Mouse (Mus musculus) activated CD4-positive, CD25-positive, alpha-beta regulatory T cell, adult 4 months (primary cell): Measurements from ENCODE around the gene Zfp628. TPM values are rescaled to one million over a fixed set of nuclear protein-coding genes. Genes with fewer than 3 reads are reported as not detected.

Experiments used
- ATAC-seq: one replicate; pipeline ENCODE4 v1.8.0; 2017
- polyA plus RNA-seq, 2 experiments: library from polyadenylated mRNA; unstranded; fragments of 100-300 nt; shearing (Covaris generic); gene quantifications; one replicate each; pipeline ENCODE4 v1.2.1; 2017

The Zfp628 gene
- polyA plus RNA-seq, 2 experiments from 2014 or later, result 1.9 TPM

DNA sequence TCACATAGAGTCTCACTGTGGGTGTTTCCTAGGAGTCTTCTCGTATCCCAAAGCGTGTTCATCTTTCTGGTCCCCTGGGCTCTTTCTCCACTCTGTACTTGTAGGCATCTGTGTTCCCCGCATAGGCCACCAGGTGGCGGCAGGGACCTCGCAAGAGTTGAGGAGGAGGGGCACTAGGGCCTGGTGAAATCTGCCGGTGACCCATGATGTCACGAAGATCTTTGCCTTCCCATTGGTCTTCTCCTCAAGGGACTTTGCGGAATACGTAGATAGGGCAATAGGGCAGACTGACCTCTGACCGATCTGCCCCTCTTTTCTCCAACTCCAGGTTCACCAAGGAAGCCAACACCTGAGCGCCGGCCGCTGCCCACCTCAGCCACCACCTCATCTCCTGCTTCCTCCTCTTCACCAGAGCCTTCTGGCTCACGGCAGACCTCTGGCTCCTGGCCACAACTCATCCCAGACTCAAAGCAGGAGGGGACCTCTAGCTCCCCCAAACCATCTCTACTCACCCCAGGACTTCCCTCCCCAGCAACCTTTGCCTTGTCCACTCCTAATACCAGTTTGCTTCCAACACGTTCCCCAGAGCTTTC is 28.3 kb downstream of the Zfp628 start:
- peak; percentile 90 for ATAC-seq

DNA sequence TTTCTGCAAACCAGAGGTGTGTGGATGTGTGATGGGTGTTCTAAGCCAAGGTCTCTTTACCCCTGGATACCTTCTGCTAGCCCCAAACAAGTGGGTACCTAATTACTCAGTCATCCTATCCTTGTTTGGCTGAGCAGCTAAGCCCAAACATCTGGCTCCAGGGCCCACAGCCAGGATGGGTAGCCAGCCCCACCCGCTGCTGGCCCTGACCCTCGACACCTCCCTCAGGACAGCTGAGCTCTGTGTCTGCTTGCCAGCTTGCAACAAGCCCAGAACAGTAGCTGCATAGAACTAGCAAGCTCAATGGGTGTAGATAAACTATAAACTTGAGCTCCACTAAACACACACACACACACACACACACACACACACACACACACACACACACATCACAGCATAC is 32.8 kb downstream of the Zfp628 start:
- no peak for ATAC-seq

GRCm38 (mm10) chr7:4948386-4948785 is 33.4 kb downstream of the Zfp628 start:
- peak; percentile 72 for ATAC-seq

- ATAC-seq, result no peak
Observed at GRCm38 (mm10) chr7:4950561-4951342, 35.7 kb downstream of the Zfp628 start.

GRCm38 (mm10) chr7:4953815-4954445 is 38.9 kb downstream of the Zfp628 start:
- no peak for ATAC-seq

GRCm38 (mm10) chr7:4957361-4957760 is 42.3 kb downstream of the Zfp628 start:
- ATAC-seq, result no peak

DNA sequence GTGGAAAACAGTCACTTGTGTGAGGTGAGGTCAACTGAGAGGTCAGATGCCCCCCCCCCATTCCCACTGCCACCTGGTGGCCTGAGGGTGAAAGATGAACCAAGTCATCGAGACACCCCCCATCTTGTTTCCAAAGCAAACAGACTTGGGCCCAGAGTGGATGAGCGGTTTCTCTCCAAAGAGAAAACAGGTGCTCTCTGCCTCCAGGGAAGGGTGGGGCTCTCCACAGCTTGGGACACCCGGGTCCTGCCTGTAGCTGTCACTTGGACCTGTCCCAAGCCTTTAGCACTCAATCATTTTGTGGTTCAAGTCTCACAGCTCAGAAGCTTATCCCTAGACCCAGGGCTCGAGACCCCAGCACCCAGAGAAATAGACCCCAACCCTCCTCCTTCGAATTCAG is 48.5 kb downstream of the Zfp628 start:
- no peak for ATAC-seq

- ATAC-seq, result peak; percentile 87
Observed at GRCm38 (mm10) chr7:4964272-4964671, 49.3 kb downstream of the Zfp628 start, which contains the start of gene Sbk2. Sbk2 (minus strand) TSS chr7:4964406.

DNA sequence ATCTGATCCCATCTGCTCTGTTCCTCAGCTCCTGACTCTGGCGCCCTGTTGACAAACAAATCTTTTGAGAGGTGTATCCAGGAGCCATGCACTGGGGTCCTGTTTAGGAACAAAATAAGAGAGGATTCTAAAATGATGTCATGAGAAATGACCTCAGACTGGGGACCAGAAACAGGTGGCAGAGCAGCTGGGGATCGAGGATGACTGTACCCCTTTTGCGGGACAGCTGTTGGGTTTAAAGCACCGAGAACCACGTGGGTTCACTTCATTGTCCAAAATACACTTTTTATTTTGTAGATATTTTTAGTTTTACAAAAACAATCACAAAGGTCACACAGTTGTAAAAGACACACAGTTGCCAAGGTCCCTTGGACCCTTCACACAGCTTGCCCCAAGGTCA is 50.0 kb downstream of the Zfp628 start:
- no peak for ATAC-seq

GRCm38 (mm10) chr7:4971068-4971467 is 56.1 kb downstream of the Zfp628 start, which contains the start of gene Sbk3:
Sbk3 (minus strand) TSS chr7:4971168.
- no peak for ATAC-seq

Other genes with a start within 250 kb of the Zfp628 start
- gene Hspbp1, start 230.1 kb upstream of the Zfp628 start, polyA plus RNA-seq, result 10 to 100 TPM; 38.9 to 60.9 TPM
- gene Brsk1, start 224.6 kb upstream of the Zfp628 start, polyA plus RNA-seq, result not detected
- not detected for gene Tmem150b, start 190.0 kb upstream of the Zfp628 start, polyA plus RNA-seq
- gene Kmt5c, start 175.1 kb upstream of the Zfp628 start, polyA plus RNA-seq, result 10 to 100 TPM; 19.7 to 28.9 TPM
- 1 to 10 TPM; 2.1 to 4.5 TPM for gene Cox6b2, start 162.1 kb upstream of the Zfp628 start, polyA plus RNA-seq
- gene Fam71e2, start 143.9 kb upstream of the Zfp628 start, polyA plus RNA-seq, result not detected
- gene Il11, start 132.4 kb upstream of the Zfp628 start, polyA plus RNA-seq, result not detected
- not detected for gene Tmem190, start 132.3 kb upstream of the Zfp628 start, polyA plus RNA-seq
- 1 to 10 TPM in 1 of 2 experiments, not detected in 1; 1.2 TPM for gene Tmem238, start 125.6 kb upstream of the Zfp628 start, polyA plus RNA-seq
- gene Rpl28, start 122.3 kb upstream of the Zfp628 start, polyA plus RNA-seq, result 100 to 1,000 TPM; 460 to 740 TPM
- gene Ube2s, start 102.6 kb upstream of the Zfp628 start, polyA plus RNA-seq, result 10 to 100 TPM; 39.3 to 43.6 TPM
- gene Shisa7, start 70.5 kb upstream of the Zfp628 start, polyA plus RNA-seq, result under 1 TPM in 1 of 2 experiments, not detected in 1; 0.09 TPM
- gene Isoc2b, start 45.0 kb upstream of the Zfp628 start, polyA plus RNA-seq, result 10 to 100 TPM; 34.4 to 50.2 TPM
- gene Isoc2a, start 38.1 kb upstream of the Zfp628 start, polyA plus RNA-seq, result under 1 TPM; 0.20 to 0.69 TPM
- not detected for gene Gm36210, start 8.7 kb upstream of the Zfp628 start, polyA plus RNA-seq
- gene Nat14, start 6.8 kb downstream of the Zfp628 start, polyA plus RNA-seq, result not detected
- gene Ssc5d, start 10.6 kb downstream of the Zfp628 start, polyA plus RNA-seq, result under 1 TPM in 1 of 2 experiments, not detected in 1; 0.10 TPM
- not detected for gene Sbk2, start 49.2 kb downstream of the Zfp628 start, polyA plus RNA-seq
- gene Sbk3, start 56.0 kb downstream of the Zfp628 start, polyA plus RNA-seq, result not detected
- gene Zfp579, start 80.9 kb downstream of the Zfp628 start, polyA plus RNA-seq, result 1 to 10 TPM; 2.9 to 5.3 TPM
- 10 to 100 TPM; 33.3 to 55.4 TPM for gene Zfp524, start 99.2 kb downstream of the Zfp628 start, polyA plus RNA-seq
- gene Fiz1, start 99.5 kb downstream of the Zfp628 start, polyA plus RNA-seq, result 10 to 100 TPM in 1 of 2 experiments, 1 to 10 TPM in 1; 8.1 to 10.1 TPM
- gene Gm44973, start 100.3 kb downstream of the Zfp628 start, polyA plus RNA-seq, result 10 to 100 TPM in 1 of 2 experiments, 1 to 10 TPM in 1; 5.6 to 19.0 TPM
- 1 to 10 TPM; 3.5 to 5.3 TPM for gene Zfp865, start 105.2 kb downstream of the Zfp628 start, polyA plus RNA-seq
- under 1 TPM in 1 of 2 experiments, not detected in 1; 0.60 TPM for gene Ccdc106, start 105.3 kb downstream of the Zfp628 start, polyA plus RNA-seq
- not detected for gene 4632433K11Rik, start 118.9 kb downstream of the Zfp628 start, polyA plus RNA-seq
- gene Zfp784, start 123.2 kb downstream of the Zfp628 start, polyA plus RNA-seq, result 1 to 10 TPM; 2.5 to 3.1 TPM
- gene Zfp580, start 136.3 kb downstream of the Zfp628 start, polyA plus RNA-seq, result 1 to 10 TPM; 1.2 to 2.8 TPM
- gene U2af2, start 146.9 kb downstream of the Zfp628 start, polyA plus RNA-seq, result 10 to 100 TPM; 24.2 to 30.1 TPM
- gene Epn1, start 165.0 kb downstream of the Zfp628 start, polyA plus RNA-seq, result 1 to 10 TPM; 7.0 to 8.3 TPM
- gene Rfpl4, start 201.7 kb downstream of the Zfp628 start, polyA plus RNA-seq, result not detected
- under 1 TPM in 1 of 2 experiments, not detected in 1; 0.58 TPM for gene Rasl2-9, start 210.7 kb downstream of the Zfp628 start, polyA plus RNA-seq
- under 1 TPM in 1 of 2 experiments, not detected in 1; 0.05 TPM for gene Vmn1r55, start 234.5 kb downstream of the Zfp628 start, polyA plus RNA-seq